Mouse (Mus musculus): ENCODE measurements around the gene Olfr1497. TPM values are rescaled to one million over a fixed set of nuclear protein-coding genes. Genes with fewer than 3 reads are reported as not detected.

The Olfr1497 gene
- total and polyA plus RNA-seq, 3 experiments, result not detected

DNA sequence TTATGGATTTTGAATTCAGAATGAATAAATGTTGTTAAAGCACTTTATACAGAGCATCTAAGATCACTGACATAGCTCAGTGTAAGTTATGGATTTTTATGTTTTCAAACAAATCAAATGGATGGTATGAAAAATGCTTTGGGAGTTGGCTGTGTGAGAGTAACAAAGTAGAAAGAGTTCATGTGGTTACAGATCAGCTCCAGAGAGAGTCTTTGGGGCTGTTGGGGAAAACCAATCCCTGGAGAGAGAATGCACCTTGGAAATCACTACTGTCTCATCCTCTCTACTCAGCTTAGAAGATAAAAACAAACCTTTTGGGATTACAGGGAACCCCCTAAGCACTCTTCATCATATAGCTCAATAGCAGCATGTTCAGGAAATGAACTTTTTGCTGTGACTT is 21.3 kb upstream of the Olfr1497 start, which contains the start of gene Olfr1499:
Gene Olfr1499 (minus strand): TSS at position 101 of the 400 bp plus-strand sequence.
- peaks cover 4 to 5% of the 10 kb centered on the region in 2 experiments for H3K4me1 ChIP-seq (ENCODE audit: control insufficient read depth in 1 of 2, insufficient read depth in 2 of 2, low read length in 2 of 2)
- peaks cover 0 to 6% of the 10 kb centered on the region in 2 experiments; a peak in 2 of 4 replicates for H3K36me3 ChIP-seq (ENCODE audit: control insufficient read depth in 1 of 2, insufficient read depth in 2 of 2, low read length in 2 of 2)
- no peaks in the 10 kb centered on the region for H3K79me2 ChIP-seq (ENCODE audit: control insufficient read depth, insufficient read depth, low read length, poor library complexity)
- H3K27me3 ChIP-seq (ENCODE audit: control insufficient read depth in 1 of 2, insufficient read depth in 2 of 2, low read length in 2 of 2), result no peaks in the 10 kb centered on the region
- H3K9ac ChIP-seq (ENCODE audit: control insufficient read depth, low read depth, low read length, poor library complexity, severe bottlenecking), result no peak within 1 kb of the TSS
- H3K9me3 ChIP-seq (replicated peaks; ENCODE audit: insufficient read depth, low read length), result no peaks in the 10 kb centered on the region
- DNase-seq (ENCODE audit: low read depth, low spot score), result no peak
- H3K27ac ChIP-seq (ENCODE audit: control insufficient read depth, low read depth, low read length), result no peak within 1 kb of the TSS
- TF ChIP-seq MAX (IDR thresholded peaks at IDR 0.05; ENCODE audit: low read length) (no peak), UBTF (IDR thresholded peaks at IDR 0.05; ENCODE audit: borderline replicate concordance, insufficient read depth, low read depth, low read length) (no peak), CTCF (IDR thresholded peaks at IDR 0.05 in 2 of 3, conservative IDR thresholded peaks at IDR 0.05 in 1 of 3; ENCODE audit: control insufficient read depth in 1 of 3, insufficient read depth in 1 of 3, low read depth in 2 of 3, low read length in 3 of 3, poor library complexity in 1 of 3, severe bottlenecking in 1 of 3) (no peak)
- H3K4me3 ChIP-seq (ENCODE audit: control insufficient read depth in 1 of 2, insufficient read depth in 1 of 2, low read depth in 2 of 2, low read length in 2 of 2), result no peak within 1 kb of the TSS

DNA sequence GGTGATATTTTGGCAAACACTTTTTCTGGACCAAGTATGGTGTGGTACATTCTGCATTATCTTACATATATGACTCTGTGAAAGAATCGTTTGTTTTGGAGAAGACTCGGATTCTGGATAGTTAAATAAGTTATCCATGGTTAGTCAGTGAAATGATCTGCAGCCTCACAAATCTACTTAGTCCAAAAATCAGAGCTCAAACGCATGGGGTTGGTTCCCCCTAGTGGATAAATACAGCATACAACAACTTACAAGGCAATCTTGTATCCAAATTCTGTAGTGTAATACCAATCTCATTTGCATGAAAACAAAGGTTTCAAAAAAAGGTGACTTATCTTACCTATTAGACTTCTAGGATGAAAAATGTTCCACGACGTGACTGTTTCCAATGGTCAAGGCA is 20.8 kb upstream of the Olfr1497 start:
- Histone ChIP-seq H3K4me1 (ENCODE audit: control insufficient read depth in 1 of 2, insufficient read depth in 2 of 2, low read length in 2 of 2) (peaks cover 4 to 5% of the 10 kb centered on the region in 2 experiments), H3K79me2 (ENCODE audit: control insufficient read depth, insufficient read depth, low read length, poor library complexity) (no peaks in the 10 kb centered on the region), H3K9me3 (replicated peaks; ENCODE audit: insufficient read depth, low read length) (no peaks in the 10 kb centered on the region), H3K9ac (ENCODE audit: control insufficient read depth, low read depth, low read length, poor library complexity, severe bottlenecking) (no peak overlapping the region), H3K27me3 (ENCODE audit: control insufficient read depth in 1 of 2, insufficient read depth in 2 of 2, low read length in 2 of 2) (no peaks in the 10 kb centered on the region), H3K27ac (ENCODE audit: control insufficient read depth, low read depth, low read length) (no peak overlapping the region), H3K4me3 (ENCODE audit: control insufficient read depth in 1 of 2, insufficient read depth in 1 of 2, low read depth in 2 of 2, low read length in 2 of 2) (no peak overlapping the region), H3K36me3 (ENCODE audit: control insufficient read depth in 1 of 2, insufficient read depth in 2 of 2, low read length in 2 of 2) (peaks cover 0 to 6% of the 10 kb centered on the region in 2 experiments; a peak in 2 of 4 replicates)
- DNase-seq (ENCODE audit: low read depth, low spot score), result peak; percentile 69
- TF ChIP-seq SMC3 (IDR thresholded peaks at IDR 0.05; ENCODE audit: low read depth, low read length) (peak; percentile 67), EP300 (IDR thresholded peaks at IDR 0.05; ENCODE audit: low read depth in 1 of 2, low read length in 2 of 2) (no peak), CTCF (IDR thresholded peaks at IDR 0.05 in 2 of 3, conservative IDR thresholded peaks at IDR 0.05 in 1 of 3; ENCODE audit: control insufficient read depth in 1 of 3, insufficient read depth in 1 of 3, low read depth in 2 of 3, low read length in 3 of 3, poor library complexity in 1 of 3, severe bottlenecking in 1 of 3) (peak in 2 of 3 experiments; percentile 38 to 73; a peak in 3 of 6 replicates), ZC3H11A (IDR thresholded peaks at IDR 0.05; ENCODE audit: low read depth, low read length) (peak; percentile 43), MYC (IDR thresholded peaks at IDR 0.05; ENCODE audit: low read depth, low read length) (no peak), TCF12 (IDR thresholded peaks at IDR 0.05; ENCODE audit: low read depth, low read length) (no peak), RAD21 (IDR thresholded peaks at IDR 0.05; ENCODE audit: low read depth, low read length) (peak; percentile 87)

- no peak overlapping the region for H3K27ac ChIP-seq (ENCODE audit: control insufficient read depth, low read depth, low read length)
- no peaks in the 10 kb centered on the region for H3K4me1 ChIP-seq (ENCODE audit: control insufficient read depth in 1 of 2, insufficient read depth in 2 of 2, low read length in 2 of 2)
- no peak overlapping the region for H3K4me3 ChIP-seq (ENCODE audit: control insufficient read depth in 1 of 2, insufficient read depth in 1 of 2, low read depth in 2 of 2, low read length in 2 of 2)
- H3K9ac ChIP-seq (ENCODE audit: control insufficient read depth, low read depth, low read length, poor library complexity, severe bottlenecking), result no peak overlapping the region
- H3K9me3 ChIP-seq (replicated peaks; ENCODE audit: insufficient read depth, low read length), result no peaks in the 10 kb centered on the region
- H3K27me3 ChIP-seq (ENCODE audit: control insufficient read depth in 1 of 2, insufficient read depth in 2 of 2, low read length in 2 of 2), result no peaks in the 10 kb centered on the region
- no peaks in the 10 kb centered on the region for H3K79me2 ChIP-seq (ENCODE audit: control insufficient read depth, insufficient read depth, low read length, poor library complexity)
- no peaks in the 10 kb centered on the region for H3K36me3 ChIP-seq (ENCODE audit: control insufficient read depth in 1 of 2, insufficient read depth in 2 of 2, low read length in 2 of 2)
- peak; percentile 41 for DNase-seq (ENCODE audit: low read depth, low spot score)
- TF ChIP-seq MAZ (IDR thresholded peaks at IDR 0.05; ENCODE audit: low read depth, low read length) (no peak), UBTF (IDR thresholded peaks at IDR 0.05; ENCODE audit: borderline replicate concordance, insufficient read depth, low read depth, low read length) (no peak), GATA1 (IDR thresholded peaks at IDR 0.05; ENCODE audit: low read depth, low read length) (no peak), TAL1 (IDR thresholded peaks at IDR 0.05; ENCODE audit: low read length) (no peak), RCOR1 (IDR thresholded peaks at IDR 0.05; ENCODE audit: low read depth, low read length) (no peak), RAD21 (IDR thresholded peaks at IDR 0.05; ENCODE audit: low read depth, low read length) (peak; percentile 59), EP300 (IDR thresholded peaks at IDR 0.05; ENCODE audit: low read depth in 1 of 2, low read length in 2 of 2) (no peak), POLR2AphosphoS2 (IDR thresholded peaks at IDR 0.05; ENCODE audit: low read length) (no peak), USF1 (IDR thresholded peaks at IDR 0.05; ENCODE audit: low read depth, low read length) (no peak), NRF1 (IDR thresholded peaks at IDR 0.05; ENCODE audit: insufficient read depth, low read depth, low read length, poor library complexity, severe bottlenecking) (no peak), ZKSCAN1 (IDR thresholded peaks at IDR 0.05; ENCODE audit: low read depth, low read length) (no peak), NELFE (IDR thresholded peaks at IDR 0.05; ENCODE audit: low read depth, low read length) (no peak), ZC3H11A (IDR thresholded peaks at IDR 0.05; ENCODE audit: low read depth, low read length) (peak; percentile 53), CHD1 (IDR thresholded peaks at IDR 0.05; ENCODE audit: low read depth, low read length) (no peak), SIN3A (IDR thresholded peaks at IDR 0.05; ENCODE audit: low read length) (no peak), MEF2A (IDR thresholded peaks at IDR 0.05; ENCODE audit: extremely low read depth, insufficient replicate concordance, low read depth, low read length, poor library complexity, severe bottlenecking) (no peak), SMC3 (IDR thresholded peaks at IDR 0.05; ENCODE audit: low read depth, low read length) (peak; percentile 60), POLR2A (IDR thresholded peaks at IDR 0.05; ENCODE audit: control insufficient read depth in 1 of 2, insufficient read depth in 1 of 2, low read depth in 1 of 2, low read length in 2 of 2, poor library complexity in 1 of 2) (no peak), MAFK (IDR thresholded peaks at IDR 0.05; ENCODE audit: borderline replicate concordance, low read depth, low read length) (no peak), CTCF (IDR thresholded peaks at IDR 0.05 in 2 of 3, conservative IDR thresholded peaks at IDR 0.05 in 1 of 3; ENCODE audit: control insufficient read depth in 1 of 3, insufficient read depth in 1 of 3, low read depth in 2 of 3, low read length in 3 of 3, poor library complexity in 1 of 3, severe bottlenecking in 1 of 3) (peak; percentile 55 to 69 (median 68))
These were observed 14.8 kb upstream of the Olfr1497 start for GRCm38 (mm10) chr19:13812823-13813222.

All from MEL (cell line).